8 mouse cellular contexts compared by ENCODE assay signal in genomic region chr8:85380824-85381209, GRCm38 (mm10). TPM values are rescaled to one million over a fixed set of nuclear protein-coding genes. Genes with fewer than 3 reads are reported as not detected.
DNase-seq lines count a peak whose midpoint lies in the region; ATAC-seq lines count a peak whose summit lies in the region.

No protein-coding gene starts in this region.

- DNase-seq in 416B (ENCODE audit: low read depth): peak; percentile 99
- DNase-seq in c-Kit-positive CD71-positive TER-119-negative erythroid progenitor cells, embryonic 14.5 days (ENCODE audit: low read depth): peak; percentile 82
- DNase-seq in liver: peak; percentile 92
- DNase-seq in ovary, postnatal 14 days (ENCODE audit: low spot score): peak; percentile 15
- no peak for DNase-seq in left cerebral cortex, postnatal 25 days (ENCODE audit: low spot score in 2 of 2)
- DNase-seq in adipocyte (ENCODE audit: low spot score): no peak

- H3K36me3 ChIP-seq in heart, embryonic 16.5 days (ENCODE audit: control insufficient read depth, insufficient read depth): no peaks in the 10 kb centered on the region
- H3K36me3 ChIP-seq in midbrain, embryonic 15.5 days (replicated peaks): no peaks in the 10 kb centered on the region

- intact Hi-C loops in left cerebral cortex, postnatal 25 days (cut with DNase I): no loop called here

- peak overlapping the region; percentile 63 for H3K4me2 ChIP-seq in heart, embryonic 16.5 days (ENCODE audit: low read depth, low read length)
- H3K4me2 ChIP-seq in midbrain, embryonic 15.5 days: no peak overlapping the region

- no peaks in the 10 kb centered on the region for H3K27me3 ChIP-seq in heart, embryonic 16.5 days (ENCODE audit: control insufficient read depth, insufficient read depth, low read length)
- no peaks in the 10 kb centered on the region for H3K27me3 ChIP-seq in midbrain, embryonic 15.5 days (replicated peaks)

- H3K9ac ChIP-seq in heart, embryonic 16.5 days (ENCODE audit: low read length): peak overlapping the region; percentile 69
- H3K9ac ChIP-seq in midbrain, embryonic 15.5 days: no peak overlapping the region

- H3K9me3 ChIP-seq in heart, embryonic 16.5 days (replicated peaks; ENCODE audit: control insufficient read depth, low read length): no peaks in the 10 kb centered on the region
- H3K9me3 ChIP-seq in midbrain, embryonic 15.5 days: no peaks in the 10 kb centered on the region

- WGBS in heart, embryonic 16.5 days: 9% methylated on average over 8 of the region's 8 CpGs
- WGBS in midbrain, embryonic 15.5 days: 85% methylated on average over 8 of the region's 8 CpGs

- peaks cover 61% of the 10 kb centered on the region for H3K4me1 ChIP-seq in heart, embryonic 16.5 days (ENCODE audit: control insufficient read depth, insufficient read depth, low read length)
- H3K4me1 ChIP-seq in midbrain, embryonic 15.5 days: no peaks in the 10 kb centered on the region

- ATAC-seq in heart, embryonic 16.5 days (replicated peaks; ENCODE audit: extremely low read depth, insufficient read depth, low FRiP score): peak; percentile 86
- no peak for ATAC-seq in midbrain, embryonic 15.5 days (replicated peaks)

- H3K4me3 ChIP-seq in heart, embryonic 16.5 days (ENCODE audit: low read length): peak overlapping the region; percentile 42
- no peak overlapping the region for H3K4me3 ChIP-seq in midbrain, embryonic 15.5 days

- H3K27ac ChIP-seq in heart, embryonic 16.5 days (ENCODE audit: low read length): peak overlapping the region; percentile 99
- H3K27ac ChIP-seq in midbrain, embryonic 15.5 days: no peak overlapping the region

RNA-seq across cellular contexts. Expression of gene Mylk3, which starts 5.3 kb away (rescaled TPM):
- 254 and 278 TPM in 2 replicates for polyA plus RNA-seq in heart, embryonic 16.5 days (2015; fragmentation: Nextera tagmentation; extraction: Ambion mirVana)
- polyA plus RNA-seq in midbrain, embryonic 15.5 days (2015; fragmentation: Nextera tagmentation; extraction: Ambion mirVana): 0.34 and 0.52 TPM in 2 replicates
- 1 to 10 TPM; 2.2 to 2.6 TPM for total RNA-seq in left cerebral cortex, postnatal 25 days (2021)

RNA-seq across cellular contexts. Expression of gene 4921524J17Rik, which starts 51.8 kb away (rescaled TPM):
- 56.8 and 70.0 TPM in 2 replicates for polyA plus RNA-seq in heart, embryonic 16.5 days (2015; fragmentation: Nextera tagmentation; extraction: Ambion mirVana)
- 36.5 and 38.6 TPM in 2 replicates for polyA plus RNA-seq in midbrain, embryonic 15.5 days (2015; fragmentation: Nextera tagmentation; extraction: Ambion mirVana)
- 10 to 100 TPM; 12.9 to 13.8 TPM for total RNA-seq in left cerebral cortex, postnatal 25 days (2021)

Comparison
In these comparisons a context has a peak if more than half of its experiments do, and no peak if none do; other contexts are left out.
1. DNase-seq: peak in 416B (single experiment), c-Kit-positive CD71-positive TER-119-negative erythroid progenitor cells, embryonic 14.5 days (single experiment), liver (single experiment) and ovary, postnatal 14 days (single experiment); none in left cerebral cortex, postnatal 25 days (0 of 2) and adipocyte (single experiment).
2. RNA of gene Mylk3, which starts 5.3 kb away (polyA plus RNA-seq): 254 to 278 TPM in heart, embryonic 16.5 days; 0.34 to 0.52 TPM in midbrain, embryonic 15.5 days; every median in the first group is over 100 times any median in the second.